Mouse (Mus musculus): ENCODE results near the gene Gm20388. TPM values are rescaled to one million over a fixed set of nuclear protein-coding genes. Genes with fewer than 3 reads are reported as not detected.

Gm20388 gene
- polyA plus RNA-seq, 1 experiment from 2014 or later, result 1.4 TPM

GRCm38 (mm10) chr8:122522796-122523651 is 2612.4 kb downstream of the Gm20388 start:
- H3K4me1 ChIP-seq (ENCODE audit: control insufficient read depth, low read depth, low read length), result peaks cover 79% of the 10 kb centered on the region
- H3K4me2 ChIP-seq (ENCODE audit: low read depth, low read length), result no peak overlapping the region
- H3K27me3 ChIP-seq (ENCODE audit: control insufficient read depth, insufficient read depth, low read depth, low read length), result no peaks in the 10 kb centered on the region
- H3K36me3 ChIP-seq (ENCODE audit: control insufficient read depth, insufficient read depth), result no peaks in the 10 kb centered on the region
- H3K4me3 ChIP-seq (ENCODE audit: low read depth, low read length), result no peak overlapping the region
- peak overlapping the region; percentile 65 for H3K27ac ChIP-seq (ENCODE audit: low read length)
- no peak overlapping the region; the same call in 1 of the 2 replicates for H3K9ac ChIP-seq (ENCODE audit: low read depth, low read length)
- ATAC-seq (ENCODE audit: low read depth), result no peak
- H3K9me3 ChIP-seq (replicated peaks; ENCODE audit: control insufficient read depth, low read length), result no peaks in the 10 kb centered on the region
- WGBS (ENCODE audit: insufficient replicate concordance), result 57% methylated on average over 14 of the region's 14 CpGs

- peak overlapping the region; percentile 65 for H3K27ac ChIP-seq (ENCODE audit: low read length)
- no peaks in the 10 kb centered on the region for H3K27me3 ChIP-seq (ENCODE audit: control insufficient read depth, insufficient read depth, low read depth, low read length)
- H3K9ac ChIP-seq (ENCODE audit: low read depth, low read length), result no peak overlapping the region; the same call in none of the 2 replicates
- no peaks in the 10 kb centered on the region for H3K36me3 ChIP-seq (ENCODE audit: control insufficient read depth, insufficient read depth)
- H3K4me2 ChIP-seq (ENCODE audit: low read depth, low read length), result 0 out of 2 replicates have a peak overlapping the region, but pooled peaks have one; percentile 2
- peaks cover 75% of the 10 kb centered on the region for H3K4me1 ChIP-seq (ENCODE audit: control insufficient read depth, low read depth, low read length)
- ATAC-seq (ENCODE audit: low read depth), result no peak
- no peak overlapping the region for H3K4me3 ChIP-seq (ENCODE audit: low read depth, low read length)
- H3K9me3 ChIP-seq (replicated peaks; ENCODE audit: control insufficient read depth, low read length), result no peaks in the 10 kb centered on the region
- WGBS (ENCODE audit: insufficient replicate concordance), result 49% methylated on average over 23 of the region's 23 CpGs
Observed at GRCm38 (mm10) chr8:122523652-122524360, 2613.2 kb downstream of the Gm20388 start.

- WGBS (ENCODE audit: insufficient replicate concordance), result 70% methylated on average over 6 of the region's 6 CpGs
- H3K36me3 ChIP-seq (ENCODE audit: control insufficient read depth, insufficient read depth), result no peaks in the 10 kb centered on the region
- H3K9me3 ChIP-seq (replicated peaks; ENCODE audit: control insufficient read depth, low read length), result no peaks in the 10 kb centered on the region
- H3K9ac ChIP-seq (ENCODE audit: low read depth, low read length), result peak overlapping the region; percentile 15; the same call in 1 of the 2 replicates
- H3K4me1 ChIP-seq (ENCODE audit: control insufficient read depth, low read depth, low read length), result peaks cover 72% of the 10 kb centered on the region
- ATAC-seq (ENCODE audit: low read depth), result no peak
- H3K4me2 ChIP-seq (ENCODE audit: low read depth, low read length), result peak overlapping the region; percentile 30; the same call in 1 of the 2 replicates
- H3K4me3 ChIP-seq (ENCODE audit: low read depth, low read length), result no peak overlapping the region
- peak overlapping the region; percentile 65 for H3K27ac ChIP-seq (ENCODE audit: low read length)
- no peaks in the 10 kb centered on the region for H3K27me3 ChIP-seq (ENCODE audit: control insufficient read depth, insufficient read depth, low read depth, low read length)
Observed at GRCm38 (mm10) chr8:122524506-122524905, 2613.9 kb downstream of the Gm20388 start.

GRCm38 (mm10) chr8:122525004-122525403 is 2614.4 kb downstream of the Gm20388 start:
- H3K9me3 ChIP-seq (replicated peaks; ENCODE audit: control insufficient read depth, low read length), result no peaks in the 10 kb centered on the region
- H3K9ac ChIP-seq (ENCODE audit: low read depth, low read length), result peak overlapping the region; percentile 15; the same call in 1 of the 2 replicates
- WGBS (ENCODE audit: insufficient replicate concordance), result 32% methylated on average over 6 of the region's 6 CpGs
- ATAC-seq (ENCODE audit: low read depth), result peak; percentile 91
- 0 out of 2 replicates have a peak overlapping the region, but pooled peaks have one; percentile 2 for H3K4me3 ChIP-seq (ENCODE audit: low read depth, low read length)
- H3K4me1 ChIP-seq (ENCODE audit: control insufficient read depth, low read depth, low read length), result peaks cover 67% of the 10 kb centered on the region
- H3K36me3 ChIP-seq (ENCODE audit: control insufficient read depth, insufficient read depth), result no peaks in the 10 kb centered on the region
- peak overlapping the region; percentile 30 for H3K4me2 ChIP-seq (ENCODE audit: low read depth, low read length)
- peak overlapping the region; percentile 65 for H3K27ac ChIP-seq (ENCODE audit: low read length)
- H3K27me3 ChIP-seq (ENCODE audit: control insufficient read depth, insufficient read depth, low read depth, low read length), result no peaks in the 10 kb centered on the region

- Histone ChIP-seq H3K9ac (ENCODE audit: low read depth, low read length) (peak overlapping the region; percentile 10; the same call in 1 of the 2 replicates), H3K4me3 (ENCODE audit: low read depth, low read length) (no peak overlapping the region), H3K9me3 (replicated peaks; ENCODE audit: control insufficient read depth, low read length) (no peaks in the 10 kb centered on the region), H3K27ac (ENCODE audit: low read length) (peak overlapping the region; percentile 65), H3K4me1 (ENCODE audit: control insufficient read depth, low read depth, low read length) (peaks cover 56% of the 10 kb centered on the region), H3K27me3 (ENCODE audit: control insufficient read depth, insufficient read depth, low read depth, low read length) (no peaks in the 10 kb centered on the region), H3K4me2 (ENCODE audit: low read depth, low read length) (no peak overlapping the region), H3K36me3 (ENCODE audit: control insufficient read depth, insufficient read depth) (no peaks in the 10 kb centered on the region)
- 62% methylated on average over 3 of the region's 3 CpGs for WGBS (ENCODE audit: insufficient replicate concordance)
- no peak for ATAC-seq (ENCODE audit: low read depth)
Observed at GRCm38 (mm10) chr8:122526084-122526483, 2615.4 kb downstream of the Gm20388 start.

GRCm38 (mm10) chr8:122526526-122527170 is 2616.0 kb downstream of the Gm20388 start:
- Histone ChIP-seq H3K4me1 (ENCODE audit: control insufficient read depth, low read depth, low read length) (peaks cover 56% of the 10 kb centered on the region), H3K4me2 (ENCODE audit: low read depth, low read length) (no peak overlapping the region), H3K9me3 (replicated peaks; ENCODE audit: control insufficient read depth, low read length) (no peaks in the 10 kb centered on the region), H3K4me3 (ENCODE audit: low read depth, low read length) (no peak overlapping the region), H3K27me3 (ENCODE audit: control insufficient read depth, insufficient read depth, low read depth, low read length) (no peaks in the 10 kb centered on the region), H3K9ac (ENCODE audit: low read depth, low read length) (peak overlapping the region; percentile 10; the same call in 1 of the 2 replicates), H3K27ac (ENCODE audit: low read length) (peak overlapping the region; percentile 65), H3K36me3 (ENCODE audit: control insufficient read depth, insufficient read depth) (no peaks in the 10 kb centered on the region)
- WGBS (ENCODE audit: insufficient replicate concordance), result 55% methylated on average over 7 of the region's 7 CpGs
- ATAC-seq (ENCODE audit: low read depth), result no peak

- Histone ChIP-seq H3K4me2 (ENCODE audit: low read depth, low read length) (no peak overlapping the region), H3K36me3 (ENCODE audit: control insufficient read depth, insufficient read depth) (0 out of 2 replicates have a peak, but pooled peaks cover 2% of the 10 kb centered on the region), H3K27ac (ENCODE audit: low read length) (0 out of 2 replicates have a peak overlapping the region, but pooled peaks have one; percentile 9), H3K27me3 (ENCODE audit: control insufficient read depth, insufficient read depth, low read depth, low read length) (no peaks in the 10 kb centered on the region), H3K4me3 (ENCODE audit: low read depth, low read length) (no peak overlapping the region), H3K9me3 (replicated peaks; ENCODE audit: control insufficient read depth, low read length) (no peaks in the 10 kb centered on the region), H3K4me1 (ENCODE audit: control insufficient read depth, low read depth, low read length) (peaks cover 54% of the 10 kb centered on the region), H3K9ac (ENCODE audit: low read depth, low read length) (no peak overlapping the region)
- no peak for ATAC-seq (ENCODE audit: low read depth)
- WGBS (ENCODE audit: insufficient replicate concordance), result 80% methylated on average over 3 of the region's 3 CpGs
Observed at GRCm38 (mm10) chr8:122527937-122528336, 2617.3 kb downstream of the Gm20388 start.

GRCm38 (mm10) chr8:122529159-122529558 is 2618.5 kb downstream of the Gm20388 start:
- 0 out of 2 replicates have a peak, but pooled peaks cover 2% of the 10 kb centered on the region for H3K36me3 ChIP-seq (ENCODE audit: control insufficient read depth, insufficient read depth)
- H3K4me1 ChIP-seq (ENCODE audit: control insufficient read depth, low read depth, low read length), result peaks cover 46% of the 10 kb centered on the region
- H3K27ac ChIP-seq (ENCODE audit: low read length), result no peak overlapping the region
- H3K4me2 ChIP-seq (ENCODE audit: low read depth, low read length), result no peak overlapping the region
- ATAC-seq (ENCODE audit: low read depth), result no peak
- no peak overlapping the region for H3K4me3 ChIP-seq (ENCODE audit: low read depth, low read length)
- WGBS (ENCODE audit: insufficient replicate concordance), result 87% methylated on average over 4 of the region's 4 CpGs
- H3K9me3 ChIP-seq (replicated peaks; ENCODE audit: control insufficient read depth, low read length), result no peaks in the 10 kb centered on the region
- H3K27me3 ChIP-seq (ENCODE audit: control insufficient read depth, insufficient read depth, low read depth, low read length), result no peaks in the 10 kb centered on the region
- no peak overlapping the region for H3K9ac ChIP-seq (ENCODE audit: low read depth, low read length)

Data from liver, embryonic 16.5 days (tissue).